Mouse (Mus musculus) forebrain, embryonic 15.5 days (tissue): ENCODE measurements around the gene Ddx19a. TPM values are rescaled to one million over a fixed set of nuclear protein-coding genes. Genes with fewer than 3 reads are reported as not detected.
"Not testable (repeated sequence)": the region's sequence is repeated elsewhere in the genome, so short reads cannot be mapped to it uniquely, and the experiment has no call there.

Experiments used
- ATAC-seq: fragments of 200-750 bp; cut with Nextera tagmentation; replicated peaks from 2 replicates; pipeline ENCODE4 v1.8.0; 2017; ENCODE audit warnings: mild to moderate bottlenecking, moderate TSS enrichment, moderate library complexity
- H3K27ac ChIP-seq: fragments of 300-500 bp; sonication (generic); replicated peaks from 2 replicates; pipeline ENCODE4 v1.5.1; 2015; ENCODE audit warnings: mild to moderate bottlenecking, inconsistent platforms
- H3K27me3 ChIP-seq: fragments of 300-500 bp; sonication (generic); 2 replicates; pipeline ENCODE4 v1.6.1; 2015; ENCODE audit warnings: inconsistent platforms
- H3K36me3 ChIP-seq: fragments of 300-500 bp; sonication (generic); 2 replicates; pipeline ENCODE4 v1.6.1; 2015; ENCODE audit warnings: mild to moderate bottlenecking, inconsistent platforms
- H3K4me1 ChIP-seq: fragments of 300-500 bp; sonication (generic); 2 replicates; pipeline ENCODE4 v1.6.1; 2015; ENCODE audit warnings: inconsistent platforms
- H3K4me2 ChIP-seq: fragments of 300-500 bp; sonication (generic); replicated peaks from 2 replicates; pipeline ENCODE4 v1.6.1; 2015; ENCODE audit warnings: mild to moderate bottlenecking, inconsistent platforms
- H3K4me3 ChIP-seq: fragments of 300-500 bp; sonication (generic); 2 replicates; pipeline ENCODE4 v1.5.1; 2015; ENCODE audit warnings: mild to moderate bottlenecking, inconsistent platforms
- H3K9ac ChIP-seq: fragments of 300-500 bp; sonication (generic); replicated peaks from 2 replicates; pipeline ENCODE4 v1.6.1; 2015; ENCODE audit warnings: mild to moderate bottlenecking, inconsistent platforms
- H3K9me3 ChIP-seq: fragments of 300-500 bp; sonication (generic); 2 replicates; pipeline ENCODE4 v1.6.1; 2016; ENCODE audit warnings: inconsistent platforms
- whole genome bisulfite sequencing: fragments of 180-500 bp; shearing (Covaris S2); methylation state at CpG from one replicate; pipeline ENCODE4 v1.1.7; 2015; ENCODE audit warnings: mixed read lengths; 5-methylcytosine and 5-hydroxymethylcytosine counted together
- polyA plus RNA-seq: library from polyadenylated mRNA; unstranded; fragments of >200 nt; fragmentation: Nextera tagmentation; extraction: Ambion mirVana; gene quantifications from 2 replicates; pipeline ENCODE4 v1.2.1, GENCODE M21; 2015

Ddx19a gene
- polyA plus RNA-seq, 1 experiment from 2014 or later = 13.0 TPM

DNA sequence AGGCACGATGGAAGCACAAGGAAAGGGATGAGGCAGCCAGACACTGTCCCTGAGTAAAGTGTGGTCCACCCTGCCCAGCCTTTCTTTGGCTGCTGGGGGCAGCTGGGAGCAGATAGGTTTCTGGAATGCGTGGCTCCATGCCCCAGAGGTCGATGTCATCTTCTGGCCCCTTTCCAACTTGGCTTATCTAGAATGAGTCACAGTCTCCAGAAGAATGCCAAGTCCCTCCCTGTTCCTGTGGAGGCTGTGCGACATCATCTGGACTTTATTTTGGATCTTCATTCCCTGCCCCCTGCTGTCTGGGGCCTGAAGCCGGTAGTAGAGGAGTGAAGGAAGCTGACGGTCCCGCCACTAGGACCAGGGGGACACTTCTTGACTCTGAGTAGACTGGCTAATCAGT is 32.0 kb downstream of the Ddx19a start:
- H3K4me1 ChIP-seq = peaks cover 17% of the 10 kb centered on the region
- WGBS = 45% methylated on average over 7 of the region's 7 CpGs
- no peak overlapping the region for H3K9ac ChIP-seq
- no peak overlapping the region for H3K4me2 ChIP-seq
- H3K4me3 ChIP-seq = no peak overlapping the region
- no peaks in the 10 kb centered on the region for H3K9me3 ChIP-seq
- peak overlapping the region; percentile 47 for H3K27ac ChIP-seq
- no peaks in the 10 kb centered on the region for H3K27me3 ChIP-seq
- H3K36me3 ChIP-seq = peaks cover 22% of the 10 kb centered on the region
- no peak for ATAC-seq

DNA sequence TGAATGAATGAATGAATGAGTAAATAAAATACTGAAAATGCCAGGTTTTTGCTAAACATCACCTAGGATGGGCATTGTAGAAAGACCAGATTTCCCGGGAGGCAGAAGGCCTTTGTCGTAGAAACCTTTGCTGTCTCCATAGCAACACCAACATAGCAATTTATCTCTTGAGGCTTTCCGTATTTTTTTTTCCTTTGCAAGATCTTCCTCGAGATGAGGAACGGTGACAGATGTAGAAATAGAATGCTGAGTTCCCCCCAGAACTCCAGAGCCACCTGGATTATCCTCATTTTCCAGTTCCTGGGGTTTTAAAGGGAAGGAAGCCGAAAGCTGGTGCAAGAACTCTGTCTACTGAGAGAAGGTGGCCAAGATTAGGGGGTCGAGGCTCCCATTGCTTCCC is 32.9 kb downstream of the Ddx19a start:
- H3K9ac ChIP-seq = no peak overlapping the region
- no peak overlapping the region for H3K4me2 ChIP-seq
- ATAC-seq = no peak
- peak overlapping the region; percentile 47; the same call in 1 of the 2 replicates for H3K27ac ChIP-seq
- WGBS = 72% methylated on average over 7 of the region's 7 CpGs
- no peaks in the 10 kb centered on the region for H3K27me3 ChIP-seq
- H3K9me3 ChIP-seq = no peaks in the 10 kb centered on the region
- H3K4me3 ChIP-seq = no peak overlapping the region
- H3K36me3 ChIP-seq = peaks cover 22% of the 10 kb centered on the region
- peaks cover 11% of the 10 kb centered on the region for H3K4me1 ChIP-seq

DNA sequence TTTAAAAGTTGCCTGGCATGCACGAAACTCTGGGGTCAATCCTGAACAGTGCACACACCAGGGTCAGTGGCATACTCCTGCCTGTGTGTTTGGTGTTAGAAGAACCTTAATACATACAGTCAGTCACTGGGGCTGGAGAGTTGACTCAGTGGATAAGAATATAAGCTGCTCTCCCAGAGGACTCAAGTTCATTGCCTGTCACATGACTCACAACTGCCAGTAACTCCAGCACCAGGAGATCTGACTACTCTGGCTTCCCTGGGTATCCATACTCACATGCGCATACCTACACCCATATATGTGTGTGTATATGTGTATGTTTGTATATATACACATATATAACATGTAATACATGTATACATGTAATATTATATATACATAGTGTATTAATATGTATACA is 34.5 kb downstream of the Ddx19a start:
- Histone ChIP-seq H3K36me3 (peaks cover 24% of the 10 kb centered on the region), H3K27ac (no peak overlapping the region)
- WGBS = 85% methylated on average over 2 of the region's 2 CpGs

DNA sequence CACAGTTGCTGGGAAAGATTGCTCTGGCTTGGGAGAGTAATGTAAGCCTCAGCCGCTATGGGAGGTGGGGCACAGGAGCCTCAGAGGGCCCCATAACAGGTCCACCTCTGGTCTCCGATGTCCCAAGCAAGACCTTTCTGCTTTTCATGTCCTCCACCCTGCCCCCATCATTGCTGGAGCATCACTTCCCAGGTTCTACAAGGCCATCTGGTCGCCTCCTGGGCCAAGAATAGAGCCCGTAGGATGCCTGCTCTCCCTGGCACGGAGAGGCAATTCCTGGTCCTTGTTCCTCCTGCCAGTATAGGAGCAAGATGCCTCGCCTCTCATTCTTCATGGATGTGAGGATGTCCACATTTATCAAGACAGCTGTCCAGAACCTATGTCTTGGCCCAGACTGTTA is 37.7 kb downstream of the Ddx19a start:
- H3K9me3 ChIP-seq = no peaks in the 10 kb centered on the region
- H3K4me1 ChIP-seq = 0 out of 2 replicates have a peak, but pooled peaks cover 2% of the 10 kb centered on the region
- no peak overlapping the region for H3K9ac ChIP-seq
- H3K27me3 ChIP-seq = no peaks in the 10 kb centered on the region
- 80% methylated on average over 6 of the region's 6 CpGs for WGBS
- H3K4me2 ChIP-seq = no peak overlapping the region
- peaks cover 30% of the 10 kb centered on the region for H3K36me3 ChIP-seq
- ATAC-seq = no peak
- H3K4me3 ChIP-seq = no peak overlapping the region
- no peak overlapping the region for H3K27ac ChIP-seq

More for the DNA sequence above, 34.5 kb downstream of the Ddx19a start:
- H3K4me2 ChIP-seq = no peak overlapping the region
- H3K9me3 ChIP-seq = no peaks in the 10 kb centered on the region
- peaks cover 11% of the 10 kb centered on the region for H3K4me1 ChIP-seq
- H3K27me3 ChIP-seq = no peaks in the 10 kb centered on the region
- H3K9ac ChIP-seq = no peak overlapping the region
- no peak overlapping the region for H3K4me3 ChIP-seq
- no peak for ATAC-seq

DNA sequence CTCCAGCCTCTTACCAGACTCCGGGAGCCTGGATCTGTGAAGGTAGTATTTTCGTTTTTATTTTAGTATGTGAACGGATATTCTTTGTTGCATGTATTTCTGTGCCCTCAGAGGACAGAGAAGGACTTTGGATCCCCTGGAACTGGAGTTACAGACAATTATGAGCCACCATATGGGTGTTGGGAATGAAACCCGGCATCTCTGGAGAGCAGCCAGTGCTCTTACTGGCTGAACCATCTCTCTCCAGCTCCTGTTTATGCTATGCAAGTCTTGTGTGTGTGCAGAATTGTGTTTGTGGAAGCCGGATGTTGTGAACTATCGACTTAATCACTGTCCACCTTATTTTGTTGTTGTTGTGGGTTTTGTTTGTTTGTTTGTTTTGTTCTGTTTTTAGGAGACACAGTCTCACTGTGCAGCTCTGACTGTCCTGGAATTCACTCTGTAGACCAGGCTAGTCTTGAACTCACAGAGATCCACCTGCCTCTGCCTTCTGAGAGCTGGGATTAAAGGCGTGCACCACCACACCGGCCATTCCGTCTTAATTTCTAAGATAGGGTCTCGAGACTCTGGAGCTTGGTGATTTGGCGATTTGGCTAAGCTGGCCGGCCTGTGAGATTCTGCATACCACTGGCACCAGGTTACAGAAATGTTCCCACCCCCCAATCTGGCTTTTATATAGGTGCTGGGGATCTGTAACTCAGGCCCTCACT is 38.4 kb downstream of the Ddx19a start:
- Histone ChIP-seq H3K4me3 (no peak overlapping the region), H3K36me3 (peaks cover 28% of the 10 kb centered on the region), H3K9ac (no peak overlapping the region), H3K27ac (0 out of 2 replicates have a peak overlapping the region, but pooled peaks have one; percentile 5), H3K4me2 (no peak overlapping the region), H3K9me3 (no peaks in the 10 kb centered on the region), H3K27me3 (no peaks in the 10 kb centered on the region), H3K4me1 (no peaks in the 10 kb centered on the region)
- WGBS = 89% methylated on average over 12 of the region's 12 CpGs
- ATAC-seq = no peak

DNA sequence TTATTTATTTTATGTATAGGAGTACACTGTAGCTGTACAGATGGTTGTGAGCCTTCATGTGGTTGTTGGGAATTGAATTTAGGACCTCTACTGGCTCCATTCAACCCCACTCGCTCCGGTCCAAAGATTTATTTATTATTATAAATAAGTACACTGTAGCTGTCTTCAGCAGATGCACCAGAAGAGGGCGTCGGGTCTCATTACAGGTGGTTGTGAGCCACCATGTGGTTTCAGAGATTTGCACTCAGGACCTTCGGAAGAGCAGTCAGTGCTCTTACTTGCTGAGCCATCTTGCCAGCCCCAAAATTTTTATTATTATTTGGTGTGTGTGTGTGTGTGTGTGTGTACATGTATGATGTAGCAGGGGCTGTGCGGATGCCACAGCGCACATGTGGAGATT is 39.0 kb downstream of the Ddx19a start:
- peaks cover 26% of the 10 kb centered on the region for H3K36me3 ChIP-seq
- H3K9ac ChIP-seq = not testable (repeated sequence)

DNA sequence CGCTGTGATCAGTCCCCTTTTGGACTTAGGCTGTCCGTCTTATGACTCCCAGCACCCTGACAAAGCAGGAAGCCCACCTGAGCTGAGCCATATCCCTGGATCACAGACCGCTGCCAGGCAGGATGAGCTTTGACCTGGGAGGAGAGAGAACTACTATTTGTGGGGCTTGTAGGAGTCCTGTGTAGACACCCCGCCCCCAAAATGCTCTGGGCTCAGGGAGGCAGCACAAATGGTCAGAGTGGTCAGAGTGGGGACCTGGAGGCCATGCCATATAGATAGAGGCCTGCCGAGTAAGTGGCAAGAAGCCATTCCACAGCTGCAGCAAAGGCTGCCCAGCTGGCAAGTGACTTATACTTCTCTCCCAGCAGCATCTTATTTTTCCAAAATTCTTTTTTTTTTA is 39.5 kb downstream of the Ddx19a start:
- Histone ChIP-seq H3K27ac (no peak overlapping the region), H3K4me1 (no peaks in the 10 kb centered on the region), H3K27me3 (no peaks in the 10 kb centered on the region), H3K9ac (no peak overlapping the region), H3K4me2 (no peak overlapping the region), H3K36me3 (peaks cover 26% of the 10 kb centered on the region), H3K9me3 (no peaks in the 10 kb centered on the region), H3K4me3 (no peak overlapping the region)
- 88% methylated on average over 5 of the region's 5 CpGs for WGBS
- ATAC-seq = no peak

More for the DNA sequence above, 39.0 kb downstream of the Ddx19a start:
- H3K4me3 ChIP-seq, H3K27me3 ChIP-seq, H3K4me1 ChIP-seq, ATAC-seq, H3K9me3 ChIP-seq, H3K27ac ChIP-seq, H3K4me2 ChIP-seq: not testable (repeated sequence)
- WGBS = 93% methylated on average over 7 of the region's 7 CpGs

DNA sequence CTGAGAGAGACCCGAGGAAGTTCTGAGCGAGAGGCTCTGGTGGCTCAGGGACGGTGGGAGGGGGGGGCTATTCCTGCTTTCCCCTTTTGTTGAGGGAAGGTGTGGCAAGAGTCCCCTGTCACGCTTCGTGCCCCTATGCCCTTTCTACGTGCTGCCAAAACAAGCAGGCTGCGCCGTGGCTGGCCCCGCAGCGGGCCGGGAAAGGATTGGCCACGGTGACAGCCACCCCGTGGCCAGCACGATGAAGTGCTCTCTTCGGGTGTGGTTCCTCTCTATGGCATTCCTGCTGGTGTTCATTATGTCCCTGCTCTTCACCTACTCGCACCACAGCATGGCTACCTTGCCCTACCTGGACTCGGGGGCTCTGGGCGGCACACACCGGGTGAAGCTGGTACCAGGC is 40.1 kb downstream of the Ddx19a start:
- 94% methylated on average over 19 of the region's 19 CpGs for WGBS
- no peak overlapping the region for H3K4me3 ChIP-seq

DNA sequence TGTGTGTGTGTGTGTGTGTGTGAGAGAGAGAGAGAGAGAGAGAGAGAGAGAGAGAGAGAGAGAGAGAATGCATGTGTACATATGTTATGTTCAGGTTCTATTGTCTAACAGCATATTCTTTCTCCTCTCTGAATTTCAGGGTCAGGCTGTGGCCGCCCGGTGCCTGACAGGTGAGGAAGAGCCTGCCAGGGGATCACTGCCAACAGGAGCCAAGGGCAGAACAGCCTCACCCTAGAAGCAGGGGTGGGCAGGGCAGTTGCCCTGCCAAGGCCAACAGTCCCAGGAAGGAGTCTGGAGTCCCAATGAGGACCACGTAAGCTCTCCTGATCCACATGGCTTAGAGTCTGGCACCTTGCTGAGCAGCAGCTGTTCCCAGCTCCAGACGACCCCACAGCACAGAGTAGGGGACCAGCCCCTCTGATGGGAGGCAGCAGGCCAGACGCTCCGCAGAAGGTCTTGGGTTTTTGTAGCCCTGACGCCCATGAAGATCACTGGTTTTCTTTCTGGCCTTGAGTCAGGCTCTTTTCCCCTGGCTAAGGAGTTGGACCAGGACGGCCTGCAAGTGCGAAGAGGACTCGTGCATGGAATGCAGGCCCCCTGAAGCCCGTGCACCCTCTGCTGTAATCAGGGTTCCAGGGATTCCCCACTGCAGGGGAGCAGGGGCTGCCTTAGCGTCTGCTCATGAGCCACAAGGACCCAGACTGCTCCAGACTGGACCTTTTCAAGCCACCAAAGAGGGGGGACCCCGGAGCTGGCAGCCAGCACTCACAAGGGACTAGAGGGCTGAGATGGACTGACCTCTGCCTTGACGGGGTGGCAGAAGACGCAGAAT is 40.8 kb downstream of the Ddx19a start:
- WGBS = 85% methylated on average over 15 of the region's 15 CpGs
- Histone ChIP-seq H3K4me3 (no peak overlapping the region), H3K9me3 (no peaks in the 10 kb centered on the region), H3K4me1 (no peaks in the 10 kb centered on the region), H3K9ac (no peak overlapping the region), H3K4me2 (no peak overlapping the region), H3K27ac (peak overlapping the region; percentile 46; the same call in 1 of the 2 replicates), H3K36me3 (peaks cover 18% of the 10 kb centered on the region), H3K27me3 (no peaks in the 10 kb centered on the region)
- 0 out of 2 replicates have a peak, but pooled peaks have one; percentile 53 for ATAC-seq

More for the DNA sequence above, 40.1 kb downstream of the Ddx19a start:
- ATAC-seq = no peak
- H3K4me1 ChIP-seq = no peaks in the 10 kb centered on the region
- H3K36me3 ChIP-seq = peaks cover 19% of the 10 kb centered on the region
- no peak overlapping the region for H3K4me2 ChIP-seq
- H3K27me3 ChIP-seq = no peaks in the 10 kb centered on the region
- no peaks in the 10 kb centered on the region for H3K9me3 ChIP-seq
- no peak overlapping the region for H3K9ac ChIP-seq
- H3K27ac ChIP-seq = no peak overlapping the region

DNA sequence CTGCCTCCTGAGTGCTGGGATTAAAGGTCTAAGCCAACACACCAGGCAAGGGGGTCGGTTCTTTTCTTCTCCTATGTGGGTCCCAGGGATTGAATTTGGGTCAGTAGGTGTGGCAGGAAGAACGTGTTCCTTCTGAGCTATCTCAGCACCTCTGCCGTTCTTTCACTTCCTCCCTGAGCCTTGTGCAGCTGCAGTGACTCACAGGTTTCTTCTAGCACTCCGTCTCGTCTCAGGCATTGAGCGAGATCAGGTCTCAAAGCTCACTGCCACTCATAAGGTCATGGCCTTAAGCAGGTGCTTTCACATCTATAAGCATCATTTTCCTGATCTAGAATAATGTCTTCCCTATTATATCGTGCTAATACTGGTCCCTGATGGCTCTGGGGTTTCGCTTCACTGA is 42.8 kb downstream of the Ddx19a start:
- no peaks in the 10 kb centered on the region for H3K9me3 ChIP-seq
- no peak overlapping the region for H3K4me2 ChIP-seq
- 88% methylated on average over 8 of the region's 8 CpGs for WGBS
- no peak for ATAC-seq
- H3K9ac ChIP-seq = no peak overlapping the region
- no peaks in the 10 kb centered on the region for H3K4me1 ChIP-seq
- peaks cover 18% of the 10 kb centered on the region for H3K36me3 ChIP-seq
- no peak overlapping the region for H3K27ac ChIP-seq
- no peaks in the 10 kb centered on the region for H3K27me3 ChIP-seq
- H3K4me3 ChIP-seq = no peak overlapping the region

DNA sequence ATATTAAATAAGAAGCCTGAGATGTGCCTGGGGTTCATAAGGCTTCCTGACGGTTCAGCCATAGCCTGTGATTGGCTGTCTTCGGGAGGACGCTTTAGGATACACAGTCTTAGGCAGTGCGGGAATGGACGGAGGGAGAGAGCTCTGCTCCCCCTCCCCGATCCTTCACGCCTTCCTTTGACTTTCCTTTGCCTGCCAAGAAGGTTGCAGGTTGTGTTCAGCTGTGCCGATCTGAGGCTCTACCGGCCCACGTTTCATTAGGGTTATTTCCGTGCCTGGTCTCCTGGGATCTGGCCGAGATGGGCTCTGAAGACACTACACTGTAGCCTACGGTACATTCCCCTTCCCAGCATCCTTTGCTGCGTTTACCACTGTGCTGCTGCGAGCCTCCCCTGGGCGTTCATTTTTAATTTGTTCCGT is 47.5 kb downstream of the Ddx19a start:
- Histone ChIP-seq H3K27ac (no peak overlapping the region), H3K4me3 (no peak overlapping the region), H3K4me2 (no peak overlapping the region), H3K4me1 (no peaks in the 10 kb centered on the region), H3K9me3 (no peaks in the 10 kb centered on the region), H3K36me3 (no peaks in the 10 kb centered on the region), H3K9ac (no peak overlapping the region), H3K27me3 (no peaks in the 10 kb centered on the region)
- ATAC-seq = no peak
- WGBS = 86% methylated on average over 17 of the region's 17 CpGs

DNA sequence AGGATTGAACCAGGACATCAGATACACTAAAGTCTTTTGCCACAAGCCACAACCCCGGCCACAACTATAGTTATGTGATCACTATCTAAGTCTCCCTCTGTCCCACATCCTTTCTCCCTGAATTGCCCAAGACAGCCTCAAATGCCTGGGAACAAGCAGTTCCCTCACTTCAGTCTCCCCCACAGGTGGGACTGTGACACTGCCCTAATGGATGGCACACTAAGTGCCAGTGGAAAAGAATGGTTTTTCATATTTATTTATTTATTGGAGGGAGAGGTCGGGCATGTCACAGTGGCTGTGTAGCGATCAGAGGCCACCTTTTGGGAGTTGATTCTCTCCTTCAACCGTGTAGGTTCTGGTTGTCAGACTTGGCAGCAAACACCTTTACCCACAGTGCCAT is 51.9 kb downstream of the Ddx19a start:
- ATAC-seq = no peak
- H3K27me3 ChIP-seq = no peaks in the 10 kb centered on the region
- H3K4me3 ChIP-seq = no peak overlapping the region
- H3K4me2 ChIP-seq = no peak overlapping the region
- no peak overlapping the region for H3K27ac ChIP-seq
- H3K4me1 ChIP-seq = no peaks in the 10 kb centered on the region
- H3K36me3 ChIP-seq = no peaks in the 10 kb centered on the region
- H3K9ac ChIP-seq = no peak overlapping the region
- H3K9me3 ChIP-seq = no peaks in the 10 kb centered on the region
- WGBS = 81% methylated on average over 4 of the region's 4 CpGs
